Mouse (Mus musculus) liver, embryonic 13.5 days (tissue): ENCODE results near the gene Lefty2. TPM values are rescaled to one million over a fixed set of nuclear protein-coding genes. Genes with fewer than 3 reads are reported as not detected.
A peak's percentile ranks its signal among the peaks of the same experiment; 100 is the strongest.

Experiments
- ATAC-seq: fragments of 200-750 bp; cut with Nextera tagmentation; 2 replicates; pipeline ENCODE4 v1.8.0; 2017; ENCODE audit warnings: low read depth, mild to moderate bottlenecking, moderate number of reproducible peaks, moderate library complexity
- DNase-seq: peaks from one replicate; pipeline ENCODE4 v3.0.0; 2022
- H3K27ac ChIP-seq: fragments of 300-500 bp; sonication (generic); 2 replicates; pipeline ENCODE4 v1.5.1; 2015; ENCODE audit warnings: moderate library complexity, mild to moderate bottlenecking, inconsistent platforms
- H3K27me3 ChIP-seq: fragments of 300-500 bp; sonication (generic); 2 replicates; pipeline ENCODE4 v1.6.1; 2015; ENCODE audit warnings: mild to moderate bottlenecking, inconsistent platforms
- H3K36me3 ChIP-seq: fragments of 300-500 bp; sonication (generic); 2 replicates; pipeline ENCODE4 v1.6.1; 2015; ENCODE audit warnings: mild to moderate bottlenecking, inconsistent platforms
- H3K4me1 ChIP-seq: fragments of 300-500 bp; sonication (generic); replicated peaks from 2 replicates; pipeline ENCODE4 v1.6.1; 2015; ENCODE audit warnings: inconsistent platforms
- H3K4me2 ChIP-seq: fragments of 300-500 bp; sonication (generic); 2 replicates; pipeline ENCODE4 v1.6.1; 2015; ENCODE audit warnings: inconsistent platforms, mild to moderate bottlenecking, moderate library complexity
- H3K4me3 ChIP-seq: fragments of 300-500 bp; sonication (generic); replicated peaks from 2 replicates; pipeline ENCODE4 v1.5.1; 2015; ENCODE audit warnings: mild to moderate bottlenecking, inconsistent platforms
- H3K9ac ChIP-seq: fragments of 300-500 bp; sonication (generic); 2 replicates; pipeline ENCODE4 v1.6.1; 2015; ENCODE audit warnings: mild to moderate bottlenecking, inconsistent platforms
- H3K9me3 ChIP-seq: fragments of 300-500 bp; sonication (generic); replicated peaks from 2 replicates; pipeline ENCODE4 v1.6.1; 2016; ENCODE audit warnings: inconsistent platforms
- WGBS: fragments of 180-500 bp; shearing (Covaris S2); methylation state at CpG from one replicate; pipeline ENCODE4 v1.1.7; 2015; ENCODE audit not compliant: insufficient replicate concordance; 5-methylcytosine and 5-hydroxymethylcytosine counted together
- polyA plus RNA-seq: library from polyadenylated mRNA; unstranded; fragments of >200 nt; fragmentation: Nextera tagmentation; extraction: Ambion mirVana; gene quantifications from 2 replicates; pipeline ENCODE4 v1.2.1, GENCODE M21; 2015

The Lefty2 gene
- polyA plus RNA-seq, 1 experiment from 2014 or later = not detected

DNA sequence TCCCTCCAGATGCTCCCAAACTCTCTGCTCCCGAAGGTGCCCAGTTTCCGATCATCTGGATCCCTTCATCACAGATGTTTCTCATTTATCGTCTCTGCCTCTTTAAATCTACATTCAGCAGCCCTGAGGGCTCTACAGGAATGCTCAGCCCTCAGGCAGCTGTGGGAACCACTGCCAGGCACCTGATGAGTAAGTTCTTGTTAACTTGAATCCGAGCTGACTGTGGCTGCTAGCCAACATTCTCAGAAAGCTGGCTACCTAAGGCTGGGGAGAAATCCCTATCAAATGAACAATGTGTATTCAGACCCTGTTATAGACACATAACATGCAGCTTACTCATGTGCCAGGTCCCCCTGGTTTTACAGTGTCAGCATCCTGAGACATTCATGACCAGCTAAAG, 20.9 kb downstream of the Lefty2 start:
- H3K4me1 ChIP-seq = peaks cover 55% of the 10 kb centered on the region
- no peak overlapping the region for H3K27ac ChIP-seq
- H3K9me3 ChIP-seq = no peaks in the 10 kb centered on the region
- H3K9ac ChIP-seq = no peak overlapping the region
- H3K4me3 ChIP-seq = no peak overlapping the region
- 75% methylated on average over 4 of the region's 4 CpGs for WGBS
- peaks cover 6% of the 10 kb centered on the region for H3K36me3 ChIP-seq
- DNase-seq (no peak), ATAC-seq (no peak)
- H3K4me2 ChIP-seq = no peak overlapping the region
- no peaks in the 10 kb centered on the region for H3K27me3 ChIP-seq

DNA sequence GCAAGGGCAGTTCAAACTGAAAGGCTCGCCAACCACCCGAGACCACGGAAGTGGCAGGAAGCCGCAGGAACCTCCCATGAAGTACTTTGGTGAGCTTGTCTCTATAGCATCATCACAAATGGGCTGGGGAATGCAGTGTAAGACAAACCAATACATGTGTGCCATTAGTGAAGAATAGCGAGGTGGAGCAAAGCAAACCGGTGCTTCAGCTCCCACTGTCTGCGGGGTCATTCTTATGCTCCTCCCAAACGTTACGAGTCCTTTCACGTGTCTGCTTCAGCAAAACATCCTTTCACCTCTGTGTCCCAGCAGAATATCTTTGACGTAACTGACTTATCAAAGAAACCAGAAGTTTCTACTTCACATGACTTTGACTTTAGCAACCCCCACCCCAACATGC, 23.5 kb downstream of the Lefty2 start:
- Histone ChIP-seq H3K4me1 (peaks cover 49% of the 10 kb centered on the region), H3K27me3 (no peaks in the 10 kb centered on the region), H3K4me2 (no peak overlapping the region), H3K9ac (no peak overlapping the region), H3K27ac (no peak overlapping the region), H3K36me3 (no peaks in the 10 kb centered on the region), H3K9me3 (no peaks in the 10 kb centered on the region), H3K4me3 (no peak overlapping the region)
- WGBS = 66% methylated on average over 11 of the region's 11 CpGs
- ATAC-seq (no peak), DNase-seq (no peak)

- 10% methylated on average over 1 of the region's 1 CpGs for WGBS
- Histone ChIP-seq H3K36me3 (no peaks in the 10 kb centered on the region), H3K27ac (no peak overlapping the region)
These were observed 24.1 kb downstream of the Lefty2 start for GRCm38 (mm10) chr1:180917053-180917452.

GRCm38 (mm10) chr1:180919686-180920085, 26.8 kb downstream of the Lefty2 start:
- Histone ChIP-seq H3K27ac (no peak overlapping the region), H3K9me3 (no peaks in the 10 kb centered on the region), H3K4me2 (no peak overlapping the region), H3K4me3 (no peak overlapping the region), H3K9ac (peak overlapping the region; percentile 11; the same call in 1 of the 2 replicates), H3K36me3 (no peaks in the 10 kb centered on the region), H3K4me1 (peaks cover 32% of the 10 kb centered on the region), H3K27me3 (no peaks in the 10 kb centered on the region)
- ATAC-seq (peak; percentile 77), DNase-seq (peak; percentile 60)
- 24% methylated on average over 8 of the region's 8 CpGs for WGBS

More at GRCm38 (mm10) chr1:180917053-180917452, 24.1 kb downstream of the Lefty2 start:
- Histone ChIP-seq H3K27me3 (no peaks in the 10 kb centered on the region), H3K4me1 (peaks cover 43% of the 10 kb centered on the region), H3K9ac (no peak overlapping the region), H3K4me3 (no peak overlapping the region), H3K4me2 (no peak overlapping the region), H3K9me3 (no peaks in the 10 kb centered on the region)
- ATAC-seq (no peak), DNase-seq (no peak)

DNA sequence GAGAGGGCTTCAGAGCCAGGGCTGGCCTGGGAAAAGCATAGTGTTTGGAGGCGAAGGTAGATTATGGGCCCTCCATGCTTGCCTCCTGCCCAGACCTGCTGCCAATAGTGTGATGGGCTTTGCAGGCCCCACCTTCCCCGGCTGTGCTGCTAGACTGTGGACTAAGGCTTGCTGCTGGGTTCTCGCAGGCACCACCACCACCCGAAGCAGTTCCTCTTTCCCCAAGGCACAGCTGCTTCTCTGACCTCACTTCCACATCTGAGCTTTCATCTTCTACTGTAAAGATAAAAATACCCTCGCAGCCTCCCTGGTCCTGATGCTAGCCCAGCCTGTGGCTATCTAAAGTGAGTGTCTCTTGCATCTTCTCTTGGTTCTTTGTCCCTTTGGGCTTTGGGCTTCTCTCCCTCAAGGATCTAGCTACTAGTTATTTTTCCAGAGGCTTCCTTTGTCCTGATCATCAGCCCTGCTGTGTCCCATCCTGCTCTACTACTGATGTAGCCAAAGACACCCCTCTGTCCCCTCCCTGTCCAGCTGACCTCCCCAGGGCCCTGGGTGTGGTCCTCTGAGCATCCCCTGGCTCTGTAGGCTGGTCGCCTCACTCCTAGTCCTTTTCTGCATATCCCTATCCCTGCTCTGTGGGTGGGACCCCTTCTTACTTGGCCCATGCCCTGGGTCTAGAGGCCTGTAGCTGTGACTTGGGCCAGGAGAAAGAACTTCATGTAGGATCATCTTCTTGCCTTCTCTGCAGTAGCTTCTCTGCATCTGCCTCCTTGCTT, 29.6 kb downstream of the Lefty2 start:
- no peak overlapping the region for H3K9ac ChIP-seq
- no peak for ATAC-seq
- H3K27ac ChIP-seq = no peak overlapping the region
- H3K27me3 ChIP-seq = 0 out of 2 replicates have a peak, but pooled peaks cover 3% of the 10 kb centered on the region
- 27% methylated on average over 6 of the region's 6 CpGs for WGBS
- no peaks in the 10 kb centered on the region for H3K36me3 ChIP-seq
- H3K4me1 ChIP-seq = peaks cover 13% of the 10 kb centered on the region
- no peaks in the 10 kb centered on the region for H3K9me3 ChIP-seq
- DNase-seq = no peak
- H3K4me3 ChIP-seq = no peak overlapping the region
- no peak overlapping the region for H3K4me2 ChIP-seq

DNA sequence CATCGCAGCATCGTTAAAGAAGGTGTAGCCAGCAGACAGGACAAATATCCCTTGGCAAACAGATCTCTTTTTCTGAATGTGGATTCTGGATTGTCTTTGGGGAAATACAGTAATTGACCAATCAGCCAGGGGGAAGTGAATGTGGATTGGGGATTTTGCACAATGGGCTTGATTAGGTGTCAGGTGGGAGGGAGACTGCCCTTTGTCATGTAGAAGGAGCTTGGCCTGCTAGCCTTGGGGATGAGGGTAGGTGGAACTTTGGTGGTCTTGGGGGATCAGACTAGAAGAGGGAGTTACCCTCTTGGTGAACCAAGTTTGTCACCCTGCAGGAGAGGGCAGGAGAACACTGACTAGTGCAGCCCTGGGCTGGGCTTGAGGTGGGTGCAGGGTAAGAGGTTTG, 31.8 kb downstream of the Lefty2 start:
- ATAC-seq (no peak), DNase-seq (no peak)
- no peaks in the 10 kb centered on the region for H3K36me3 ChIP-seq
- H3K9ac ChIP-seq = no peak overlapping the region
- 62% methylated on average over 2 of the region's 2 CpGs for WGBS
- no peaks in the 10 kb centered on the region for H3K9me3 ChIP-seq
- H3K4me1 ChIP-seq = peaks cover 8% of the 10 kb centered on the region
- no peak overlapping the region for H3K4me3 ChIP-seq
- H3K27ac ChIP-seq = no peak overlapping the region
- 0 out of 2 replicates have a peak, but pooled peaks cover 3% of the 10 kb centered on the region for H3K27me3 ChIP-seq
- H3K4me2 ChIP-seq = no peak overlapping the region

DNA sequence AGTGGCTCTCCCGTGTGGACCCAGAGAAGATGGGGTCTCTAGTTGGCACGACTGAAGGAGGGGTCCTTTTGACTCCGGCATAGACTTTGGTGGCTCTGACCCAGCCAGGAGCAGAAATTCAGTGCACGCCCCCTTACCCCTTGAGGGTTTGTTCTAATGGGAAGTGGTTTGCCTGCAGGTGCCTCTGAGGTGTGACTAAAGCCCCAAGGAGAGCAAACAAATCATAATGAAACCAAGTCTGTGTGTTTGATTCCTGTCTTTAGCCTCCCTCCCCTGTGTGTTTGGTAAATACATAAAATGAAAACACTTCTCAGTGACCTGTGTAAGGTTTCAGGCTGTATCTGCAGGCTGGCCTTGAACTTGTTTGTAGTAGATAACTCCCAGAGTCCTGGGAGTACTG, 33.4 kb downstream of the Lefty2 start:
- H3K9me3 ChIP-seq = no peaks in the 10 kb centered on the region
- no peak for ATAC-seq
- 46% methylated on average over 4 of the region's 4 CpGs for WGBS

DNA sequence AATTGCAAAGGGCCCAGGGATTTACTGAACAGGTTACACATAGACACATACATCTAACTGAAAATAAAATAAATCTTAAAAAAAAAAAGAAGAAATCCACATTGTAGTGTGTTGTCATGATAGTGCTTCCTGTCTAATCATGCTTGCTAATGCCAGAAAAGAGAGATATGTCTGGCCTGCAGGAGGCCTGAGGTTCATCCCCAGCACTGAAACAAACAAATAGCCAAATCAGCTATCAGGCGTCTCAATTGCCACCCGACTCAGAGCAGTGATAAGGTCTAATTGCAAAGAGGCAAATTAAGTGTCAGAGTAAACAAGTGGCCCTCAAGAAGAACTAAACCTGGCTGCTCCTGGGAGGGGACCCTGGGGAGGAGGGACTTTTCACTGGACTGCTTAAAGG, 36.7 kb downstream of the Lefty2 start:
- Histone ChIP-seq H3K27ac (no peak overlapping the region), H3K9ac (no peak overlapping the region), H3K4me2 (no peak overlapping the region), H3K36me3 (no peaks in the 10 kb centered on the region), H3K4me3 (no peak overlapping the region), H3K27me3 (peaks cover 21% of the 10 kb centered on the region), H3K9me3 (no peaks in the 10 kb centered on the region), H3K4me1 (peaks cover 16% of the 10 kb centered on the region)
- DNase-seq (no peak), ATAC-seq (no peak)
- 21% methylated on average over 2 of the region's 2 CpGs for WGBS

More for the DNA sequence above, 33.4 kb downstream of the Lefty2 start:
- DNase-seq = no peak
- Histone ChIP-seq H3K4me2 (no peak overlapping the region), H3K4me1 (peaks cover 9% of the 10 kb centered on the region), H3K36me3 (no peaks in the 10 kb centered on the region), H3K9ac (no peak overlapping the region), H3K27me3 (0 out of 2 replicates have a peak, but pooled peaks cover 3% of the 10 kb centered on the region), H3K27ac (no peak overlapping the region), H3K4me3 (no peak overlapping the region)

DNA sequence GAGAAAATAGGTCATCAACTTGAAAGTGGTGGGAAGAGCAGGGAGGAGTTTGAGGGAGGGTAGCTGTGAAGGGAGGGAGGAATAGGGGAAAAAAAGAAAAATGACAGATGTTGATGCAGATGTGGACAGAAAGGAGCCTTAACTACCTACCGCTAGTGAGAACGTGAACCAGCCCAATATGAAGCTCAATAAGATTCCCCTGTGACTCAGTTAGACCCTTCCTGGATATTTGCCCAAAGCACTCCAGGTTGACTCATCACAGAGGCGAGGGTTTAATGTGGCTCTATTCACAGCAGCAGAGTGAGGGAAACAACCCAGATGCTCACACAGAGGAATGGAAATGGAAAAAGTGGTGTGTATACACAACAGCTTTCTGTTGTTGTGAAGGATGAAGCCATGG, 38.2 kb downstream of the Lefty2 start:
- no peaks in the 10 kb centered on the region for H3K36me3 ChIP-seq
- H3K4me2 ChIP-seq = no peak overlapping the region
- no peak for ATAC-seq
- no peak overlapping the region for H3K4me3 ChIP-seq
- H3K9ac ChIP-seq = no peak overlapping the region
- H3K27ac ChIP-seq = no peak overlapping the region
- H3K27me3 ChIP-seq = peaks cover 33% of the 10 kb centered on the region
- 77% methylated on average over 3 of the region's 3 CpGs for WGBS
- peaks cover 31% of the 10 kb centered on the region for H3K4me1 ChIP-seq
- no peaks in the 10 kb centered on the region for H3K9me3 ChIP-seq
- DNase-seq = no peak

DNA sequence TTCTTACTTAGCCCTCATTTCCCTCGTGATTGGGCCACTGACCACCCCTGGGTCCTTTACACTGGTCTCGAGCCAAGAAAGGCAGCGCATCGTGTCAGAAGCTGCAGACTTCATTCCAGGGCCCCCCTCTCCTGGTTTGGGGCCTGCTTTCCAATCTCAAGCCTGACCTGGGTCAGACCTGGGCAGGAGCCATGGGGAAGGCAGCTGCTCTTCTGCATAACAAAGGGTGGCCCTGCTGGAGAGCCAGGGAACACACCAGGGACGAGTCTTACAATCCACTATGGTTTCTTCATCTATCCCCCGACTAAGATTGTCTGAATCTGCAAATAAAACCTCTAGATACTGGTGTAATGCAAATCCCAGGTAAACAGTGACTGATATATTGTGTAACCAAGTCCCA, 40.8 kb downstream of the Lefty2 start:
- H3K9ac ChIP-seq = no peak overlapping the region
- ATAC-seq (no peak), DNase-seq (no peak)
- H3K9me3 ChIP-seq = no peaks in the 10 kb centered on the region
- WGBS = 43% methylated on average over 6 of the region's 6 CpGs
- H3K27ac ChIP-seq = no peak overlapping the region
- no peaks in the 10 kb centered on the region for H3K36me3 ChIP-seq
- no peak overlapping the region for H3K4me2 ChIP-seq
- H3K4me1 ChIP-seq = peaks cover 52% of the 10 kb centered on the region
- peaks cover 33% of the 10 kb centered on the region for H3K27me3 ChIP-seq
- no peak overlapping the region for H3K4me3 ChIP-seq

- WGBS = 40% methylated on average over 21 of the region's 21 CpGs
- no peaks in the 10 kb centered on the region for H3K36me3 ChIP-seq
- H3K27ac ChIP-seq = no peak within 1 kb of the TSS
- DNase-seq (no peak), ATAC-seq (no peak)
- peaks cover 50% of the 10 kb centered on the region for H3K4me1 ChIP-seq
- peak within 1 kb of the TSS; percentile 78 for H3K4me2 ChIP-seq
- peak within 1 kb of the TSS; percentile 71; the same call in 1 of the 2 replicates for H3K9ac ChIP-seq
- H3K27me3 ChIP-seq = peaks cover 33% of the 10 kb centered on the region
- no peaks in the 10 kb centered on the region for H3K9me3 ChIP-seq
- H3K4me3 ChIP-seq = peak within 1 kb of the TSS; percentile 59
These were observed 41.8 kb downstream of the Lefty2 start, which contains the start of gene Lefty1 for GRCm38 (mm10) chr1:180934467-180935419. Gene Lefty1, plus strand, starts transcription at chr1:180935022.
